Mouse (Mus musculus) spleen, adult 2 months (tissue): ENCODE results near the gene Me1. TPM values are rescaled to one million over a fixed set of nuclear protein-coding genes. Genes with fewer than 3 reads are reported as not detected.

Source experiments
- DNase-seq, 2 experiments: peaks; one replicate each; pipeline versions ENCODE4 v3.0.0 to v3.0.0-alpha.2; 2012 to 2021; ENCODE audit warnings: low spot score in 2 of 2, low read depth in 1 of 2
- H3K27ac ChIP-seq: fragments of 200-500 bp; 2 replicates; pipeline ENCODE4 v1.5.1; 2012; ENCODE audit warnings: low read length, inconsistent platforms; ENCODE audit not compliant: insufficient read depth
- H3K27me3 ChIP-seq: fragments of 200-500 bp; 2 replicates; pipeline ENCODE4 v1.6.1; 2012; ENCODE audit warnings: mild to moderate bottlenecking, moderate library complexity, low read length, inconsistent platforms; ENCODE audit not compliant: control insufficient read depth, insufficient read depth
- H3K36me3 ChIP-seq: fragments of 200-500 bp; 2 replicates; pipeline ENCODE4 v1.6.1; 2012; ENCODE audit warnings: mild to moderate bottlenecking, low read length, inconsistent platforms; ENCODE audit not compliant: control insufficient read depth, insufficient read depth
- H3K4me1 ChIP-seq: fragments of 200-500 bp; 2 replicates; pipeline ENCODE4 v1.6.1; 2011; ENCODE audit warnings: inconsistent platforms; ENCODE audit not compliant: control insufficient read depth, insufficient read depth, insufficient read length
- H3K4me3 ChIP-seq: fragments of 200-500 bp; 2 replicates; pipeline ENCODE4 v1.5.1; 2011; ENCODE audit warnings: mild to moderate bottlenecking, inconsistent platforms; ENCODE audit not compliant: insufficient read depth, insufficient read length; ENCODE audit errors: extremely low read depth
- CTCF ChIP-seq: fragments of 200-500 bp; IDR thresholded peaks from 2 replicates; pipeline ENCODE4 v1.5.1; 2011; ENCODE audit warnings: mild to moderate bottlenecking, inconsistent platforms; ENCODE audit not compliant: insufficient read depth, insufficient read length, insufficient replicate concordance; ENCODE audit errors: extremely low read depth
- POLR2A ChIP-seq: fragments of 200-500 bp; IDR thresholded peaks from 2 replicates; pipeline ENCODE4 v1.6.1; 2011; ENCODE audit warnings: low read depth, low read length, inconsistent platforms
- WGBS: fragments of 180-500 bp; shearing (Covaris S2); methylation state at CpG from one replicate; pipeline ENCODE4 v1.1.7; 2018; 5-methylcytosine and 5-hydroxymethylcytosine counted together
- polyA plus RNA-seq: library from polyadenylated mRNA; depleted of rRNA; stranded (reverse); fragments of >200 nt; gene quantifications from 2 replicates; pipeline ENCODE4 v1.2.3, GENCODE M21; 2012

Me1 gene
- polyA plus RNA-seq, 1 experiment = 2.0 TPM

DNA sequence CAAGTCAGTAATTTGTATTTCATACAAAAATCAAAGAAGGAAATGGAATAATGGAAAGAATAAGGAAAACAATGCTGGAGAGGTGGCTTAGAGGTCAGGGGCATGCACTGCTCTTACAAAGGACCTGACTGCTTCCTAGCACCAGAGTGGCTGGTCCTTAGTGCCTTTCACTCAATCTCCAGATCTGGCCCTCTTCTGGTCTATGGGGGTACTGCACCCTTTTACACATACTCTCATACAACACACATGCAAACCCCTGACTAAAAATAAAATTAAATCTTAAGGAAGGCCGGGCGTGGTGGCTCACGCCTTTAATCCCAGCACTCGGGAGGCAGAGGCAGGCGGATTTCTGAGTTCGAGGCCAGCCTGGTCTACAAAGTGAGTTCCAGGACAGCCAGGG is 34.1 kb downstream of the Me1 start:
- DNase-seq = no peak

DNA sequence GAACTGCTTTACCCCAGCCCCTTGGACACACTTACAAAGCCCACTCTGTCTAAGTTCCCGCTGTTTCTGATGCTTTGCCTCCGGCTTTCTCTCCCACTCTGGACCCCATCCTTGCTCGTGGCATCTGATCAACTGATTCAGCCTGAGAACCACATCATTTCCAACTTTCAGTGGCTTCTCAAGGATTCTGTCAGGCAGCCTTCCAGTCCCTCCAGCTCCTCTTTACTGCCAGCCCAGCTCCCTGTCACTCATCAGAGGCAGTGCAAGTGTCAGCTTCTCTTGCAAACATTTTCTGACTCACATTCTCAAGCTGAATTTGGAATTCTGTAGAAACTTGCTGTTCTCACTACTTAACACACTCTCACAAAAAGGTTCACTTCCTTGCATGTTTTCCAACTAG is 34.5 kb downstream of the Me1 start:
- no peaks in the 10 kb centered on the region for H3K27me3 ChIP-seq
- WGBS = 85% methylated on average over 3 of the region's 3 CpGs
- H3K4me3 ChIP-seq = no peak overlapping the region
- H3K36me3 ChIP-seq = no peaks in the 10 kb centered on the region
- no peak for DNase-seq
- H3K27ac ChIP-seq = no peak overlapping the region
- TF ChIP-seq POLR2A (no peak), CTCF (no peak)
- no peaks in the 10 kb centered on the region for H3K4me1 ChIP-seq

More for the DNA sequence above, 34.1 kb downstream of the Me1 start:
- no peak overlapping the region for H3K27ac ChIP-seq
- H3K4me3 ChIP-seq = no peak overlapping the region
- TF ChIP-seq CTCF (no peak), POLR2A (no peak)
- no peaks in the 10 kb centered on the region for H3K27me3 ChIP-seq
- WGBS = 93% methylated on average over 6 of the region's 6 CpGs
- H3K36me3 ChIP-seq = no peaks in the 10 kb centered on the region
- H3K4me1 ChIP-seq = no peaks in the 10 kb centered on the region

- H3K27ac ChIP-seq = no peak overlapping the region
- 95% methylated on average over 2 of the region's 2 CpGs for WGBS
- TF ChIP-seq CTCF (no peak), POLR2A (no peak)
- no peak overlapping the region for H3K4me3 ChIP-seq
- no peaks in the 10 kb centered on the region for H3K4me1 ChIP-seq
- no peaks in the 10 kb centered on the region for H3K27me3 ChIP-seq
- DNase-seq = no peak
- no peaks in the 10 kb centered on the region for H3K36me3 ChIP-seq
Observed at GRCm38 (mm10) chr9:86660327-86660726, 35.4 kb downstream of the Me1 start.

- no peak overlapping the region for H3K27ac ChIP-seq
- no peaks in the 10 kb centered on the region for H3K36me3 ChIP-seq
- H3K4me3 ChIP-seq = no peak overlapping the region
- 94% methylated on average over 4 of the region's 4 CpGs for WGBS
- DNase-seq = no peak
- no peaks in the 10 kb centered on the region for H3K27me3 ChIP-seq
- H3K4me1 ChIP-seq = no peaks in the 10 kb centered on the region
- TF ChIP-seq POLR2A = no peak
- TF ChIP-seq CTCF = no peak
Observed at GRCm38 (mm10) chr9:86658347-86658746, 37.4 kb downstream of the Me1 start.

GRCm38 (mm10) chr9:86652194-86652593 is 43.6 kb downstream of the Me1 start:
- Histone ChIP-seq H3K27ac (no peak overlapping the region), H3K36me3 (no peaks in the 10 kb centered on the region), H3K4me1 (no peaks in the 10 kb centered on the region), H3K27me3 (no peaks in the 10 kb centered on the region), H3K4me3 (no peak overlapping the region)
- WGBS = 68% methylated on average over 1 of the region's 1 CpGs
- no peak for DNase-seq
- no peak for TF ChIP-seq CTCF
- no peak for TF ChIP-seq POLR2A

DNA sequence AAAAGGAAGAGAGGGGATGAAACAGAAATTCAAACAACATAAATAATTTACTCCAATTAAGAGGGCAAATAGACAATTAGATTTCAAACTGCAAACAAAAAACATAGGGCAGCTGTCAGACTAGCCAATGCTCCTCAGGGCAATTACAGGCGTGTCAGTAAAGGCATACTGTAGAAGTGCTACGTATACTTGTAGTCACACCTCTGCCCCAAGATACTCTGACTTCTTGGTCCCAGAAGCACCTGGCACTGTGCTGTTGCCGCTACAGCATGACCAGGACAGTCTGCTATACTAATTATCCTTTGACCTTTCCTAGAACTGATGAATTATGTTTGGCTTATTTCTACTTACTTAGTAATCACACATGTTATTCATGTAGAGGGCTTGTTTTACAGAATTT is 44.5 kb downstream of the Me1 start:
- WGBS = 94% methylated on average over 3 of the region's 3 CpGs
- H3K27me3 ChIP-seq = no peaks in the 10 kb centered on the region
- no peak overlapping the region for H3K4me3 ChIP-seq
- no peaks in the 10 kb centered on the region for H3K4me1 ChIP-seq
- H3K27ac ChIP-seq = no peak overlapping the region
- no peak for DNase-seq
- TF ChIP-seq POLR2A (no peak), CTCF (no peak)
- H3K36me3 ChIP-seq = no peaks in the 10 kb centered on the region

DNA sequence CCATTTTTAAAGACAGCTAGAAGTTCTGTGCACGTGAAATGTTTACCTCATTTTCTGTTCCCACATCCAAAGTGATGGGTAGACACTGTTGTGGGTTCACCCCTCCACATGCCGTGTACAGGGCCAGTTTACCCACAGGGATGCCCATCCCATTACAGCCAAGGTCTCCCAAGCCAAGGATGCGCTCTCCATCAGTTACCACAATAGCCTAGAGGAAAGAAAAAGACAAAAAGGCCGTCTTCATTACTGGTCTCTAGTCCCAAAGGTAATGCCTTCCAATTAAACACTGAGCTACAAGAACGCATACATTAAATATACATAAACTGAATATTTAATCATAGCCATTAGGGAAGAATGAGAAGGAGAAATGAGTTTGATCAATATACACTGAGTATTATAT is 44.9 kb downstream of the Me1 start:
- DNase-seq = no peak
- Histone ChIP-seq H3K27ac (no peak overlapping the region), H3K4me3 (no peak overlapping the region), H3K27me3 (no peaks in the 10 kb centered on the region), H3K4me1 (no peaks in the 10 kb centered on the region), H3K36me3 (no peaks in the 10 kb centered on the region)
- TF ChIP-seq POLR2A (no peak), CTCF (no peak)
- 86% methylated on average over 5 of the region's 5 CpGs for WGBS
